Mouse (Mus musculus) intestine, embryonic 16.5 days (tissue): Measurements from ENCODE around the gene Arhgef17. TPM values are rescaled to one million over a fixed set of nuclear protein-coding genes. Genes with fewer than 3 reads are reported as not detected.

Experiments used
- ATAC-seq: fragments of 200-750 bp; cut with Nextera tagmentation; 2 replicates; pipeline ENCODE4 v1.8.0; 2017; ENCODE audit warnings: moderate TSS enrichment, moderate library complexity
- H3K27ac ChIP-seq: fragments of 300-500 bp; sonication (generic); 2 replicates; pipeline ENCODE4 v1.5.1; 2014; ENCODE audit warnings: mild to moderate bottlenecking, low read length
- H3K27me3 ChIP-seq: fragments of 300-500 bp; sonication (generic); replicated peaks from 2 replicates; pipeline ENCODE4 v1.6.1; 2014; ENCODE audit warnings: low read length, control low read depth, mixed read lengths; ENCODE audit not compliant: control insufficient read depth, insufficient read depth
- H3K36me3 ChIP-seq: fragments of 300-500 bp; sonication (generic); 2 replicates; pipeline ENCODE4 v1.6.1; 2014; ENCODE audit warnings: low read length, control low read depth; ENCODE audit not compliant: control insufficient read depth, insufficient read depth
- H3K4me1 ChIP-seq: fragments of 300-500 bp; sonication (generic); 2 replicates; pipeline ENCODE4 v1.6.1; 2014; ENCODE audit warnings: low read length, control low read depth, mixed read lengths; ENCODE audit not compliant: control insufficient read depth, insufficient read depth
- H3K4me2 ChIP-seq: fragments of 300-500 bp; sonication (generic); 2 replicates; pipeline ENCODE4 v1.6.1; 2014; ENCODE audit warnings: low read depth, low read length, control low read depth
- H3K4me3 ChIP-seq: fragments of 300-500 bp; sonication (generic); 2 replicates; pipeline ENCODE4 v1.5.1; 2014; ENCODE audit warnings: mild to moderate bottlenecking, low read length
- H3K9ac ChIP-seq: fragments of 300-500 bp; sonication (generic); 2 replicates; pipeline ENCODE4 v1.6.1; 2014; ENCODE audit warnings: low read depth, low read length
- H3K9me3 ChIP-seq: fragments of 300-500 bp; sonication (generic); 2 replicates; pipeline ENCODE4 v1.6.1; 2016; ENCODE audit warnings: low read length, control low read depth; ENCODE audit not compliant: control insufficient read depth
- WGBS: fragments of 180-500 bp; shearing (Covaris S2); extraction: QIAGEN DNeasy Blood & Tissue Kit; methylation state at CpG from one replicate; pipeline ENCODE4 v1.1.7; 2014; 5-methylcytosine and 5-hydroxymethylcytosine counted together
- polyA plus RNA-seq: library from polyadenylated mRNA; unstranded; fragments of >200 nt; fragmentation: Nextera tagmentation; extraction: Ambion mirVana; gene quantifications from 2 replicates; pipeline ENCODE4 v1.2.1, GENCODE M21; 2015

The Arhgef17 gene
- polyA plus RNA-seq, 1 experiment from 2014 or later = 4.1 TPM

DNA sequence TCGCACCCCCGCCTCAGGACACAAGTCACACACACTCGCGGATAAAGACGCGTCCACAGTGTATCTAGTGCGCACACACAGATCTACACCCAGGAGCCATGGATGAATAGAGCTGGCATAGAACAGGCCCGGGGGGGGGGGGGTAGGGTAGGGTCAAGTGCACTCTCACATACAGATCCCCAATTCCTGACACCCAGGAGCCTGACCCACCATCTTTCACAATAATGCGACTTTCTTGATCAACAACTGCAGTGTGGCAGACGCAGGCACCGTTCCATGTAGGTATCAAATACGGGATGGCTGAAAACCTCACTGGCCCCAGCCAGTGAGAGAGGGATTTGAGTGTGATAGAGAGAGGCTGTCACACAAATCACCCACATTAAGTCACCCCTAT, 37.1 kb downstream of the Arhgef17 start:
- ATAC-seq = peak; percentile 54
- 8% methylated on average over 12 of the region's 12 CpGs for WGBS

DNA sequence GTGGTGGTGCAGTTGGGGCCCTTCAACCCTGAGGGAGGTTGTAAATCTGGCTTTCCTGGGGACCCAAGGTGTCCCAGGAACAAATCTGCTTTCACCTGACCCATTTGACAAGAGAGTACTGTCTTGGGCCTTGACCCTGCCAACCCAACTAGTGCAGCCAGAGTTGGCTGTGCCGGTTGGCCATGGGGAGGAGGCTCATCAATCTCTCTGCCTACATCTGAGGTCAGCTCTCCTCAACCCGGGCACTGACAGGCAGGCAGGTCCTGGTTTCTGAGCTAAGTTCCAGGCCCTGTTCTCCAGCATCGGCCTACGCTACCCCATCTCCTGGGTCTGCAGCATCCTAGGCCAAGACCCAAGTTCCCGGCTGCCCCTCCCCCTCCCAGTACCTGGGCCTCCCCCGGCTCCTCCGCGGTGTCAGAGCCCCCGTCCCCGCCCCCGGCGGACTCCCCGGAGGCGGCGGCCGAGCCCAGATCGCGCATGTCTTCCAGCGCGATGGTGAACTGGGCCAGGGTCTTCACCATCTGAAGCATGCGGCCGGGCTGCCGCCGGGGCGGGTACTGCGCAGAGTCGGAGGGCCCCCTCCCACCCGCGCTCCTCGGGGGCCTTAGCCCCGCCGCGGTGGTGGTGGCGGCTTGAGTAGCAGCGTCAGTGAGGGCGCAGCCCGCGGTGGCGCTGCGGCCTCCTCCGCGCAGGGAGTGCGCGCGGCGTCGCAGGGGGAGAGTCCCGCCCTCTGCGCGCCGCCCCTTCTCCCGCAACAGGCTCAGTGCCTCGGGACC, 37.7 kb downstream of the Arhgef17 start:
- H3K27ac ChIP-seq = no peak overlapping the region
- peak overlapping the region; percentile 55 for H3K4me3 ChIP-seq
- H3K4me2 ChIP-seq = peak overlapping the region; percentile 97
- H3K4me1 ChIP-seq = peaks cover 20% of the 10 kb centered on the region
- H3K9me3 ChIP-seq = no peaks in the 10 kb centered on the region
- H3K9ac ChIP-seq = peak overlapping the region; percentile 71
- WGBS = 7% methylated on average over 52 of the region's 53 CpGs
- H3K27me3 ChIP-seq = no peaks in the 10 kb centered on the region
- H3K36me3 ChIP-seq = 0 out of 2 replicates have a peak, but pooled peaks cover 3% of the 10 kb centered on the region
- peak; percentile 74 for ATAC-seq

More for the DNA sequence above, 37.1 kb downstream of the Arhgef17 start:
- H3K27me3 ChIP-seq = no peaks in the 10 kb centered on the region
- H3K4me2 ChIP-seq = peak overlapping the region; percentile 97
- no peak overlapping the region for H3K27ac ChIP-seq
- no peaks in the 10 kb centered on the region for H3K36me3 ChIP-seq
- no peaks in the 10 kb centered on the region for H3K9me3 ChIP-seq
- H3K4me1 ChIP-seq = peaks cover 20% of the 10 kb centered on the region
- H3K4me3 ChIP-seq = peak overlapping the region; percentile 55
- H3K9ac ChIP-seq = peak overlapping the region; percentile 71

DNA sequence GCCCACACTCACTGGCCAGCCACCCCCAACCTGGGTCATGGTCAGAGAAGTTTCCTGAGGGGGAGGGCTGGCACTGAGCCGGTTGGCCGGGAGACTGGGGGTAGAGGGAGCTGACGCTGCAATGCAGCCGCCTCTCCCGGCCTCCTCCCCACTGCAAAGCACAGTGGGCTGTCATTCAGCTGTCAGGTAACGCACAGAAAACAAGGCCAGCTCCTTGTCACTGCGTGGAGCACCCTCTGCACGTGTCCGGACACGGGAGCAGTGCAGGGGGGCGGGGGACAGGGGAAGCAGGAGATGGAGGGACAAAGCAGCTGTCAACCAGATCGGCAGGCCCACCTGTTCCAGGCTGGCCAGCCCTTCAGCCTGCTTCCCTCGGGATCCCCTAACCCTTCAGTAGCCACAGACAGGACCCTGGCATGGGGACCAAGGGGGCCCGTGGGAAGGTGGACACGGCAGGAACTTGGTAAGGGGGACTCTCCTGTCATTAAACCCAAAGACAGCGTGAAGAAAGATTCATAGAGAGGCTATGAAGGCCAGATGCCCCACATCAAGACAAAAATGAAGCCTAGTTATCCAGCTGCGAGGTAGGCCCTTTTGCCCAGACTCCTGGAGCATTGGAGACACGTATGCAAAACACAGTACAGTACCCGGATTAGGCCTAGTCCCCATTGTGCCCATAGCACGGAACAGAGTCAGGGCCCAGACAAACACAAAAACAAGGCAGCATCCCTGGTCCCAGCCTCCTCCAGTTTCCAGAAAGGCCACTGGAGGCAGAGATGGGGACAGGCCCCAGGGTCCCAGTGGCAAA, 38.5 kb downstream of the Arhgef17 start:
- Histone ChIP-seq H3K27ac (no peak overlapping the region), H3K9ac (peak overlapping the region; percentile 71; the same call in 1 of the 2 replicates), H3K4me1 (peaks cover 20% of the 10 kb centered on the region), H3K9me3 (no peaks in the 10 kb centered on the region), H3K4me3 (no peak overlapping the region), H3K27me3 (no peaks in the 10 kb centered on the region), H3K4me2 (peak overlapping the region; percentile 97; the same call in 1 of the 2 replicates), H3K36me3 (0 out of 2 replicates have a peak, but pooled peaks cover 3% of the 10 kb centered on the region)
- 0 out of 2 replicates have a peak, but pooled peaks have one; percentile 3 for ATAC-seq
- 68% methylated on average over 20 of the region's 20 CpGs for WGBS

- WGBS = 28% methylated on average over 3 of the region's 3 CpGs
- H3K9me3 ChIP-seq = no peaks in the 10 kb centered on the region
- H3K27me3 ChIP-seq = no peaks in the 10 kb centered on the region
- H3K36me3 ChIP-seq = peaks cover 27% of the 10 kb centered on the region
- H3K4me2 ChIP-seq = no peak overlapping the region
- no peak for ATAC-seq
- no peak overlapping the region for H3K9ac ChIP-seq
- H3K27ac ChIP-seq = no peak overlapping the region
- H3K4me1 ChIP-seq = no peaks in the 10 kb centered on the region
- no peak overlapping the region for H3K4me3 ChIP-seq
Observed at GRCm38 (mm10) chr7:100886535-100886934, 45.4 kb downstream of the Arhgef17 start.

DNA sequence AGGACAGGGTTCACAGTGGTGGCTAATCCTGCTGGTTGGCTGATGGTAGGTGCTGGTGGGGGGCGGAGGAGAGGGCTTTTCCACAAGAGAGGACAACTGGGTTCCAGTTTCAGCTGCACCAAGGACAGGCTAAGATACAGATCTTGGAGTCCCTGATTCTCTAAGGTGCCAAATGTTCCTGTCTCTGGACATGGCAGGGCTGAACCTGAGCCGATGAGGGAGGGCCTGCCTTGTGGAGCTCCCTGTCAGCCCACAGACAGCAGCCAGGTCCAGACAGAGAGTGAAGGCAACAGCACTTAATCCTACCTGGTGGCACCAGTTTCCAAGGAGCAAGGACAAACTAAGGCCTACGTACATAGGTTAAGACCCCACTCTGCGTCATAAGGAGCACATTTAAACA, 47.4 kb downstream of the Arhgef17 start:
- H3K36me3 ChIP-seq = peaks cover 32% of the 10 kb centered on the region
- no peak overlapping the region for H3K4me2 ChIP-seq
- WGBS = 94% methylated on average over 4 of the region's 4 CpGs
- no peak overlapping the region for H3K9ac ChIP-seq
- H3K9me3 ChIP-seq = no peaks in the 10 kb centered on the region
- no peak overlapping the region for H3K27ac ChIP-seq
- H3K27me3 ChIP-seq = no peaks in the 10 kb centered on the region
- no peak for ATAC-seq
- peaks cover 4% of the 10 kb centered on the region; the same call in 1 of the 2 replicates for H3K4me1 ChIP-seq
- no peak overlapping the region for H3K4me3 ChIP-seq

GRCm38 (mm10) chr7:100881950-100882349, 50.0 kb downstream of the Arhgef17 start:
- Histone ChIP-seq H3K4me2 (no peak overlapping the region), H3K4me3 (no peak overlapping the region), H3K27me3 (no peaks in the 10 kb centered on the region), H3K9ac (no peak overlapping the region), H3K9me3 (no peaks in the 10 kb centered on the region), H3K4me1 (peaks cover 4% of the 10 kb centered on the region; the same call in 1 of the 2 replicates), H3K36me3 (peaks cover 36% of the 10 kb centered on the region), H3K27ac (no peak overlapping the region)
- ATAC-seq = no peak
- 87% methylated on average over 4 of the region's 4 CpGs for WGBS

GRCm38 (mm10) chr7:100881531-100881930, 50.4 kb downstream of the Arhgef17 start:
- 86% methylated on average over 9 of the region's 9 CpGs for WGBS
- no peak for ATAC-seq
- H3K9ac ChIP-seq = no peak overlapping the region
- H3K4me1 ChIP-seq = peaks cover 4% of the 10 kb centered on the region; the same call in 1 of the 2 replicates
- H3K4me2 ChIP-seq = no peak overlapping the region
- H3K27ac ChIP-seq = no peak overlapping the region
- H3K9me3 ChIP-seq = no peaks in the 10 kb centered on the region
- H3K27me3 ChIP-seq = no peaks in the 10 kb centered on the region
- peaks cover 36% of the 10 kb centered on the region for H3K36me3 ChIP-seq
- H3K4me3 ChIP-seq = no peak overlapping the region

DNA sequence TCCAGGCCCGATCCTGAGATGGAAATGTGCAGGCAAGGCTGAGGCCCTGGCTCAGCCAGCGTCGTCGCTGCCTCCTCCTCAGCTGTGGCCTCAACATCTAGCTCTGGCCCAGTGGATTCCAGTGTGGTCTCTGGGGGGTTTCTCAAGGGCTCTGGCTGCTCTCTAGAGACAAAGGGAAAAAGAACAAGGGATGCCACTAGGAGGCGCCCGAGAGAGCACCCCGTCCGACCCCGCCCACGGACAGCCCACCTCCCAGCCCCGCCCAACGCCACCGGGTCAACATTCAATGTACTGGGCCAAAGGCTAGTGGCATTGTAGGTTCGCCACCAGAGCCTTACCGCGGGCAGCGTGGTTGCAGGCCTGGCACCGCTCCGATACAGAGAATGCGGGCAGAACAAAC, 52.3 kb downstream of the Arhgef17 start:
- Histone ChIP-seq H3K27ac (no peak overlapping the region), H3K4me1 (peaks cover 7% of the 10 kb centered on the region), H3K9ac (no peak overlapping the region), H3K4me3 (peak overlapping the region; percentile 14; the same call in 1 of the 2 replicates), H3K4me2 (peak overlapping the region; percentile 41; the same call in 1 of the 2 replicates), H3K36me3 (peaks cover 36% of the 10 kb centered on the region), H3K27me3 (no peaks in the 10 kb centered on the region), H3K9me3 (no peaks in the 10 kb centered on the region)
- WGBS = 26% methylated on average over 20 of the region's 20 CpGs
- peak; percentile 33; the same call in 1 of the 2 replicates for ATAC-seq

- 86% methylated on average over 9 of the region's 9 CpGs for WGBS
Observed at GRCm38 (mm10) chr7:100876771-100877170, 55.1 kb downstream of the Arhgef17 start.

More at GRCm38 (mm10) chr7:100876771-100877170, 55.1 kb downstream of the Arhgef17 start:
- ATAC-seq = no peak
- Histone ChIP-seq H3K36me3 (peaks cover 25% of the 10 kb centered on the region), H3K27me3 (no peaks in the 10 kb centered on the region), H3K9ac (no peak overlapping the region), H3K4me2 (no peak overlapping the region), H3K4me3 (no peak overlapping the region), H3K27ac (no peak overlapping the region), H3K4me1 (peaks cover 7% of the 10 kb centered on the region), H3K9me3 (no peaks in the 10 kb centered on the region)
